Mouse (Mus musculus) cerebellum, adult 2 months (tissue): ENCODE data around the gene Nlrc4. TPM values are rescaled to one million over a fixed set of nuclear protein-coding genes. Genes with fewer than 3 reads are reported as not detected.

ENCODE experiments used
- DNase-seq, 2 experiments: peaks; one replicate each; pipeline ENCODE4 v3.0.0; 2021
- H3K27ac ChIP-seq: fragments of 200-500 bp; 2 replicates; pipeline ENCODE4 v1.5.1; 2012; ENCODE audit warnings: low read length, control low read depth, inconsistent platforms; ENCODE audit not compliant: insufficient read depth
- H3K27me3 ChIP-seq: fragments of 200-500 bp; 2 replicates; pipeline ENCODE4 v1.6.1; 2012; ENCODE audit warnings: inconsistent platforms, mild to moderate bottlenecking, low read length, moderate library complexity; ENCODE audit not compliant: control insufficient read depth, insufficient read depth
- H3K4me1 ChIP-seq: fragments of 200-500 bp; 2 replicates; pipeline ENCODE4 v1.6.1; 2011; ENCODE audit warnings: low read length; ENCODE audit not compliant: control insufficient read depth, insufficient read depth
- H3K4me3 ChIP-seq: fragments of 200-500 bp; replicated peaks from 2 replicates; pipeline ENCODE3; 2011; ENCODE audit warnings: mild to moderate bottlenecking, low read depth, low read length, control low read depth; ENCODE audit not compliant: insufficient read depth
- CTCF ChIP-seq: fragments of 200-500 bp; IDR thresholded peaks from 2 replicates; pipeline ENCODE4 v1.5.1; 2011; ENCODE audit warnings: low read depth, mild to moderate bottlenecking, control low read depth, low read length, moderate library complexity, borderline replicate concordance; ENCODE audit not compliant: insufficient read depth
- POLR2A ChIP-seq: fragments of 200-500 bp; IDR thresholded peaks from 2 replicates; pipeline ENCODE4 v1.6.1; 2011; ENCODE audit warnings: low read length, control low read depth, borderline replicate concordance; ENCODE audit not compliant: insufficient read depth
- WGBS: fragments of 180-500 bp; shearing (Covaris S2); methylation state at CpG from one replicate; pipeline ENCODE4 v1.1.7; 2018; 5-methylcytosine and 5-hydroxymethylcytosine counted together
- polyA plus RNA-seq: library from polyadenylated mRNA; depleted of rRNA; stranded (reverse); fragments of >200 nt; gene quantifications from 2 replicates; pipeline ENCODE4 v1.2.3, GENCODE M21; 2012

Gene Nlrc4
- polyA plus RNA-seq, 1 experiment = 0.13 TPM

- H3K27me3 ChIP-seq = no peaks in the 10 kb centered on the region
- no peak overlapping the region for H3K27ac ChIP-seq
- no peak for DNase-seq
- WGBS = 32% methylated on average over 2 of the region's 2 CpGs
- no peaks in the 10 kb centered on the region for H3K4me1 ChIP-seq
- H3K4me3 ChIP-seq = no peak overlapping the region
- TF ChIP-seq POLR2A (no peak), CTCF (no peak)
Measured at GRCm38 (mm10) chr17:74420656-74421055, 38.3 kb downstream of the Nlrc4 start.

- WGBS = 40% methylated on average over 4 of the region's 4 CpGs
Measured at GRCm38 (mm10) chr17:74418171-74418570, 40.8 kb downstream of the Nlrc4 start.

GRCm38 (mm10) chr17:74416841-74417360, 42.0 kb downstream of the Nlrc4 start:
- no peaks in the 10 kb centered on the region for H3K4me1 ChIP-seq
- H3K27ac ChIP-seq = no peak overlapping the region
- WGBS = 84% methylated on average over 8 of the region's 8 CpGs
- TF ChIP-seq POLR2A (no peak), CTCF (no peak)
- H3K27me3 ChIP-seq = no peaks in the 10 kb centered on the region
- DNase-seq = no peak
- no peak overlapping the region for H3K4me3 ChIP-seq

More at GRCm38 (mm10) chr17:74418171-74418570, 40.8 kb downstream of the Nlrc4 start:
- TF ChIP-seq POLR2A (no peak), CTCF (no peak)
- Histone ChIP-seq H3K4me3 (no peak overlapping the region), H3K27ac (no peak overlapping the region), H3K27me3 (no peaks in the 10 kb centered on the region), H3K4me1 (no peaks in the 10 kb centered on the region)
- no peak for DNase-seq

- no peak for TF ChIP-seq CTCF
- no peak for TF ChIP-seq POLR2A
- no peak overlapping the region for H3K27ac ChIP-seq
- no peaks in the 10 kb centered on the region for H3K4me1 ChIP-seq
- DNase-seq = no peak
- WGBS = 13% methylated on average over 1 of the region's 1 CpGs
- H3K4me3 ChIP-seq = no peak overlapping the region
- H3K27me3 ChIP-seq = no peaks in the 10 kb centered on the region
Measured at GRCm38 (mm10) chr17:74414671-74415070, 44.3 kb downstream of the Nlrc4 start.

GRCm38 (mm10) chr17:74413324-74413723, 45.6 kb downstream of the Nlrc4 start:
- 85% methylated on average over 8 of the region's 8 CpGs for WGBS
- DNase-seq = no peak
- no peaks in the 10 kb centered on the region for H3K4me1 ChIP-seq
- H3K27ac ChIP-seq = no peak overlapping the region
- H3K27me3 ChIP-seq = no peaks in the 10 kb centered on the region
- no peak overlapping the region for H3K4me3 ChIP-seq
- no peak for TF ChIP-seq POLR2A
- no peak for TF ChIP-seq CTCF

GRCm38 (mm10) chr17:74409722-74410121, 49.2 kb downstream of the Nlrc4 start:
- 69% methylated on average over 4 of the region's 4 CpGs for WGBS
- DNase-seq = no peak
- no peaks in the 10 kb centered on the region for H3K4me1 ChIP-seq
- H3K27me3 ChIP-seq = no peaks in the 10 kb centered on the region
- TF ChIP-seq CTCF (no peak), POLR2A (no peak)
- no peak overlapping the region for H3K27ac ChIP-seq
- H3K4me3 ChIP-seq = no peak overlapping the region

- no peaks in the 10 kb centered on the region; the same call in 1 of the 2 replicates for H3K4me1 ChIP-seq
- no peaks in the 10 kb centered on the region for H3K27me3 ChIP-seq
- 87% methylated on average over 8 of the region's 8 CpGs for WGBS
- H3K4me3 ChIP-seq = no peak overlapping the region
- no peak for TF ChIP-seq POLR2A
- no peak for TF ChIP-seq CTCF
- H3K27ac ChIP-seq = no peak overlapping the region
- no peak for DNase-seq
Measured at GRCm38 (mm10) chr17:74406487-74406886, 52.5 kb downstream of the Nlrc4 start.

- 95% methylated on average over 12 of the region's 12 CpGs for WGBS
Measured at GRCm38 (mm10) chr17:74402486-74403222, 56.3 kb downstream of the Nlrc4 start.

More at GRCm38 (mm10) chr17:74402486-74403222, 56.3 kb downstream of the Nlrc4 start:
- TF ChIP-seq POLR2A (no peak), CTCF (no peak)
- no peaks in the 10 kb centered on the region; the same call in 1 of the 2 replicates for H3K4me1 ChIP-seq
- no peak overlapping the region for H3K4me3 ChIP-seq
- H3K27me3 ChIP-seq = no peaks in the 10 kb centered on the region
- no peak for DNase-seq
- H3K27ac ChIP-seq = no peak overlapping the region
